Mouse (Mus musculus): ENCODE measurements at regions not wholly inside any gene's neighbourhood (a gene's known extent, or its start where the extent isn't known, plus 50 kb on each side); places are given as distances from the start of the nearest gene placed in this dataset.
A peak's percentile ranks its signal among the peaks of the same experiment; 100 is the strongest.

DNA sequence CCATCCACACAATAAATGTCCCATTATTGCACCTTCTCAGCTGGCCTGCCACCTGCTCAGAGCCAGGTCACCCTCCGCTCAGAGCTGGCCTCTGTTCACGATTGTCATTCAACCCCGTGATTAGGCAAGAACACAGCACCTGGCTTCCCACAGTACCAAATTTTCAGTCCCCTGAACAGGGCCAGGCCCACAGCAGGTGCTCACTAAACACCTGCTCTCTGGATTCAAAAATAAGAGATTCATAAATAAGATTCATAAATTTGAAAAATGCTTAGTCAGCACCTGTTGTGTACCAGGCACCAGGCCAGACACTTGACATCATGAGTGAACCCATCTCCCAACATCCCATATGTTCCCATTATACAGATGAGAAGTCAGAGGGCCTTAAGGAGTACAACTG is 272.2 kb downstream of the Matn1 start:
- no peak for DNase-seq

- no peak for DNase-seq
Observed at GRCm38 (mm10) chr4:131217083-131217482, 272.9 kb downstream of the Matn1 start.

- DNase-seq, result no peak
Observed at GRCm38 (mm10) chr4:131217571-131218155, 273.5 kb downstream of the Matn1 start.

- DNase-seq, result no peak
Observed at GRCm38 (mm10) chr4:131220966-131221365, 276.8 kb downstream of the Matn1 start.

DNA sequence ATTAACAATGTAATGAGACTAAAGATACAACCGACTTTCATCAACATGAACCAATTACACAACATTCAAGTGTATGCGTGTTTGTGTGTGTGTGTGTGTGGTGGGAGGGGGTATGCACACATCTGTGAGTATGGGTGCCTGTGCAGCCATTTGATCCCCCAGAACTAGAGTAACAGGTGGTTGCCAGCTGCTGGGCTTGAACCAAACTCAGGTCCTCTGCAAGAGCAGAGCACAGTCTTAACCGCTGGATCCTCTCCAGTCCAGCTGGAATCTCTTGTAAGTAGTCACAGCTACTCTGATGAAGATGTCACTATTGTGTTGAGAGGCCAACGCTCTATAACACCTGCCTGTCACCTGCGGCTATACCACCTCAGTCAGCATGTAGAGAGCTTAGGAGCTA is 286.2 kb downstream of the Matn1 start:
- no peak for DNase-seq

- no peak for DNase-seq
Observed at GRCm38 (mm10) chr4:131236611-131237031, 292.4 kb downstream of the Matn1 start.

- no peak for DNase-seq
Observed at GRCm38 (mm10) chr4:131238591-131238990, 294.4 kb downstream of the Matn1 start.

GRCm38 (mm10) chr4:131239132-131239531 is 294.9 kb downstream of the Matn1 start:
- no peak for DNase-seq

- no peak for DNase-seq
Observed at GRCm38 (mm10) chr4:131240457-131240856, 296.3 kb downstream of the Matn1 start.

GRCm38 (mm10) chr4:131242250-131242649 is 298.1 kb downstream of the Matn1 start:
- no peak for DNase-seq

- peak; percentile 72 for DNase-seq
Observed at GRCm38 (mm10) chr4:131243744-131244387, 299.7 kb downstream of the Matn1 start.

DNA sequence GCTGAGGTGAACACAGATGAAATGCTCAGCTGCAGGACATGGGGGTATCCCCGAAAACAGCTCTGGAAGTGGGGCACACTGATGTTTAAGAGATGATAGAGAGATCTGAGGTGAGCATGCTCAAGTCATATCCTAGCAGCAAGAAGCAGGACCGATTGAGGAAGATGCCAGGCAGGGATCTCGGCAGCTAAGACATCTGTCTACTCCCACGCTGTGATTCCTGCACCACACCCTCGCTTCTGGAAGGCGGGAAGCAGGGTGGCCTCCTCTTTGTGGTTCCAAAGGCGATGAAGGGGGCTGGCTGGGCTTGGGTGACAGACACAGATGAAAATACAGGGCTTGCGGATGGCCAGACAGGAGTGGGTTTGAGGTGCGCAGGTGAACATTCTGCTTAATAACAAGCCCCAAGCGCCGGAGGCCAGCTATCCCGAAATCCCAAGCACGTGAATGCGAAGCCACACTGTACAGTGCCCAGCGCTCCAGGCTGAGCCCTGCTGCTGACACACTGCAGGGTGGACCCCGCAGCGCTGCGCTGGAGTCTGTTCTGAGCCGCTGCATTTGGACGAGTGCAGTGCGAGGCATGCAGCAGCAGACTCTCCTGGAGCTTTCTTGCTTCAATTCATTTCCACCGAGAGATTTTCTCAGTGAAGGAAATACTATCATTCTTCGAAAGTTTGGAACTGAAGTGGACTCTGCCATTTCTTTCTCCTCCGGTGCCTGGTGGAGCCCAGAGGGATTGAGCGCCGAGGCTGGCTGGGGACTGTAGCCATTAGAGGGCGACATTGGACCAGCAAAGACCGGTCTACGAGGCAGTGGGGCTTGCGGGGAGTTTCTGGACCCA is 308.6 kb downstream of the Matn1 start:
- DNase-seq, result peak; percentile 89

- DNase-seq, result no peak
Observed at GRCm38 (mm10) chr4:131253443-131253817, 309.2 kb downstream of the Matn1 start.

DNA sequence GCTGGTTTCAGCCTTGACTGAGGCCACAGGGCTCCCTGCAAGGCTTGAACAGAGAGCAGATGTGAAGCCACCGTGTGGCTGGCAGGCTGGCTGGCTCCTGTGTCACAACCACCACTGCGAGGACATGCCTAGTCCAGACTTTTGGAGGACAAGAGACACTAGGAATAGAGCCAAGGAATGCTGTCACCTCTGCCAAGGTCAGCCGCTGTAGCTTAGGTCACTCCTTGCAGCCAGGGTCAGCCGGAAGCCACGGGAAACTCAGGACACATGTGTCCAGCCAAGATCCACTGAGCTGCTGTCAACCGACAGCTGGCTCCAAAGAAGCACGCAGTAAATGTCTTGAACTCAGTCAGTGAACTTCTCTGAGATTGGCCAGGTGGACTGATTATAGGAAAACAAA is 310.1 kb downstream of the Matn1 start:
- peak; percentile 79 for DNase-seq

DNA sequence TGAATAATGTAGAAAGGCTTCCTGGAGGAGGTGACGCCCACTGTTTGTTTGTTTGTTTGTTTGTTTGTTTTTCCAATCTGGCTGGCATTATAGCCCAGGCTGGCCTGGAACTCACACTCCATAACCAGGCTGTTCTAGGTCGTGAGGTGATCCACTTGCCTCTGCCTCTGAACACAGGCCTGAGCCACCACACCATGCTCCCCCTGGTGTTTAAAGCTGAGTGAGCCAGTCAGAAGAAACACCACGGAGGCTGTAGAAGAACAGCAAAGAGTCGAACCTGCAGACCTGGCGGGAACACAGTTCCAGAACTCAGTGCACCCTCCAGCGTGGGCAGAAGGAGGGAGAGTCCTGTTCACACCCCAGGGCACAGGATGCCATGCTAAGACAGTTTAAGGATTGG is 310.5 kb downstream of the Matn1 start:
- peak; percentile 42 for DNase-seq

- no peak for DNase-seq
Observed at GRCm38 (mm10) chr4:131261236-131261635, 317.1 kb downstream of the Matn1 start.

DNA sequence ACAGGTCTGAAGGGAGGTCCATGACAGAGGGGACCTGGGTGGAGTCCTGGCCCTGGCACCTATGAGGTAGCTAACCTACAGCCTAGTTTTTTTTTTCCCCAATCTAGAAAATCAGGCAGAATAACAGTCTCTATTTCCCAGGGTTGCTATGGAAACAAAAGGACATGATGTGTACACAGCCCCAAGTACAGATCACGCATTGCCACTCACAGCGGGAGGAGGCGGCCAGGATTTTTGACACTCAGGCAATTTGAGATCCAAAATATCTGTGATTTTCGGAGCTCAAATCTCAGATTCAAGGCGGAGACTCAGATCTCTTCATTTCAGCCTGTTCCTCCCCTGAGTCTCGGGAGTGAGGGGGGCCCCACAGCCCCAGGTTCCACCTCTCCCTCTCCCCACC is 318.7 kb downstream of the Matn1 start:
- no peak for DNase-seq

DNA sequence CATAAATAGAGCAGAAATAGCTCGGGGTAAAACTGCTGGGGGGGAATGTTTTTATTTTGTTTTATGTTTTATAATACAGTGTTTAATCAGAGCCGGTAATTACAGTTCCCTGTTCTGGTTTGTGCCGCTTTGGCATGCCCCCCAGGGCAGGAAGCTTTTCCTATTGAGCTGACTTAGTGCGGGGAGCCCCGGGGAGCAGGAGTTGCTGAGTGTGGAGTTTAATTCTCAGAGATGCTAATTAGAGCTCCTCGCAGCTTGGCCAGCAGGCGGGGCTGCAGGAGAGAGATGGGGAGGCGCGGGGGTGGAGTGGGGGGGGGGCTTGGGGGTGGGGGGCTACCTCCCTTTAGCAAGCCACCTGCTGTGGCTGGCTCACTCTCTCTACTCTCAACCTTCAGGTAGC is 322.6 kb downstream of the Matn1 start:
- no peak for DNase-seq

DNA sequence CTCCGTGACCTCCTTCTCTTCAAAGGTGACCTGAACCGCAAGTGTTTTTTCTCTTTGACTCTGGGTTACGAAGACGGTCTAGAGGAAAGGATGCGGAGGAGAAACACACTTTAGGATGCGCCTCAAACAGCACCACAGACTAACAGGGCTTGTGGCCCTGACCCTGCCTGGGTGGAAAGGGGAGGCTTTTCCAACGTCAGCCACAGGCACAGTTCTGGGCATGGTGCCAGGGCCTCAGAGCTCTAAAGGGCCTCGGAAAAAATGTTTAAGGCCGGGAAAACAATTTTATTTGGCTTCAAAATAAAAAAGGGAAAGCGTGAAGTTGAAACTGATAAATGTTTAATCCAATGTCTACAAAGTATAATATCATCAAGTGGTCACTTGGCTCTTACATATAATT is 323.6 kb downstream of the Matn1 start:
- DNase-seq, result peak; percentile 74

- peak; percentile 61 for DNase-seq
Observed at GRCm38 (mm10) chr4:131270192-131270591, 326.0 kb downstream of the Matn1 start.

DNA sequence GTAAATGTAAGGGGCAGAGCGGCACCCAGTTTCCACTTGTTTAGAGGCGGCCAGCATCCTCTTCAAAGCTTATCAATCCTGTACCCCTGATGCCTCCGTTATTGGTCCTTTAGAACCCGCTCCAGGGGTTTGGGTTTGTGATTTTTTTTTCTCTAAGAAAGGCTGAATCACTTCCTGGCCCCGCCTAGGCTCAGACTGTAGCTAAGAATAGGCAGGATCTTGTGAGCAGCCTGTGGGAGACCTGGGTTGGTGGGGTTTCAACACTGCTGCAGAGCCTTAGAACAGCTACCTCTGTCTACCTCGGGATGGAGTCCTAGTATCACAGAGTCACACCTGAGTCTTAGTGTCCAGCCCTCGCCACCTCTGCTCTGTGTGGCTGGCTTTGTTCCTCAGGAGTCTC is 327.9 kb downstream of the Matn1 start:
- no peak for DNase-seq

DNA sequence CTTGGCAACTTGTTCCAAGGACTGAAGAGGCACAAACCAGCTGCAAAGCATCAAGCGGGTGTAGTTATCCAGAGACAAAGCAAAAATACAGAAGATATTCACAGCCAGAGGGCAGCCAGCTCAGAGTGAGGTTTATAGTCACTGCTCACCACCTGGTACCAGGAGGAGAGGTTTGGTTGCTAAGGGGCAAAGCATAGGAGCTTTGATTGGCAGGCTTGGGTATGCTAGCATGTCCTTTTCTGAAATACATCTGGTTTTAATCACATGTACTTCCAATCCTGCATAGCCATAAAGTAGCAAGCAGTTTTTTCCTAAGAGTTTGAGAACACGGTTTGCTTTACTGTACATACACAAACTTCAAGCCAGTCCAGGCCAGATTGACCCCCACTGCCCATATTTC is 349.4 kb downstream of the Matn1 start:
- DNase-seq, result no peak

GRCm38 (mm10) chr4:131298011-131298674 is 354.0 kb downstream of the Matn1 start:
- no peak for DNase-seq
